Mouse (Mus musculus): ENCODE results near the gene Pcyt1a.
A peak's percentile ranks its signal among the peaks of the same experiment; 100 is the strongest.

The Pcyt1a gene

DNA sequence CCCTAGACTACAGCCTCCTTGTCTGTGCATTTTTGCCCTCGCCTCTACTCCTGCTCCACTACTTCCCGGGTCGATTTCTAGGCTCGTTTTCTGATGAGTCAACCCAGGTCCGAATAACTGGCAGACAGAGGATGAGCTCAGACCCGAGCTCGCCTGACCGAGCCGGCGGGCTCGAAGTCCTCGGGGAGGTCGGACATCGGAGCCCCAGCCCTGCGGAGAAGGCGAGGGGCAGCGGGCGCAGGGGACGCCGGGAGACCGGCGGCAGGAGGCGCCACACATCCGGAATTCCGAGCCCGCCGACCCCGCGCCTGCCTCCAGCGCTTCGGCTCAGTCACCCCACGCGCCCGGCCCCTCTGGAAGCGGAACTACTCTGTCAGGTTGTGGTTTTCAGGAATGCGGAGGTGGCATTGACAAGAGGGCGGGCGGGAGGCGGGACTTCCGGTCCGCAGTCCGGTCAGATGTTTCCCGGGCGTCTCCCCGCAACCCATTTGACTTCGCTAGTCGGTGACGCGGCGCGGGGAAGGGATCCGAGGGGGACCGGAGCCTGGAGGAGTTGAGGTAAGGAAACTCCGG, at the start of gene Pcyt1a:
TSS of gene Pcyt1a (plus strand) at position 448 of the 573 bp plus-strand sequence.
- DNase-seq (ENCODE audit: low read depth, low spot score) = peak; percentile 95

DNA sequence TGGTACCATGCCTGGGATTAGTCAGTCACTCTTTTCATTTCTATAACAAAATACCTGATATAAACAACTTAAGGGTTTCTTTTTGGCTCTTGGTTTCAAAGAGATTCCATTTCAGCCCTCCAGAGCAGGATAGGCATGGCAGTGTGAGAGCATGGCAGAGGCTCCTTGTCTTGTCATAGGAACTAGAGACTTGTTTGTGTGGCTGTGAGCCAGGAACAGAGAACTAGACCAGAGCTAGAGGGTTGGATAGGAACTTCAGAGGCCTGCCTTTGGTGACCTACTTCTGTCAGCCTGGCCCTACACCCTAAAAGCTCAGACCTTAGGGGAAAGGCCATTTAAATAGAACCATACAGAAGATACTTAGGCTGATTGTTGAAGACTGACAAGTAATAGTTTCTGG, 47.8 kb upstream of the Pcyt1a start:
- DNase-seq (ENCODE audit: low read depth, low spot score) = no peak

DNA sequence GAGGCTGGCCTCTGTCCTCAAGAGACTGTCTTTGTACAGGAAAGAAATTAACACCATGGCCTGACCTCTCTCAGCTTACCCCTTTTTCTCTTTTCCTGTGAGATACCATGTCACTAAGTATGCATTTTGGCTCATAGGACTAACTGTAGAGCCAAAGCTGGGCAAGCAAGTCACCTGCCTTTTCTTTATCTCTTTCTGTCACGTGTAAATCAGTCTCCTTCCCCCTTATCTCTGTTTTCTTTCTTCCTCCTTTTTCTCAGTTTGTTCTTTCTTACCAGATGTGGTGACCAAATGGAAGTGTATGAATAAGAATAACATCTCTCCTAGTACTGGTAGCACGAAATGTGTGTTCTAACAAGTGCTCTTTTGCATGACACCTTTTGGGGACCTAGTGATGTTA, 45.8 kb upstream of the Pcyt1a start:
- DNase-seq (ENCODE audit: low read depth, low spot score) = no peak

DNA sequence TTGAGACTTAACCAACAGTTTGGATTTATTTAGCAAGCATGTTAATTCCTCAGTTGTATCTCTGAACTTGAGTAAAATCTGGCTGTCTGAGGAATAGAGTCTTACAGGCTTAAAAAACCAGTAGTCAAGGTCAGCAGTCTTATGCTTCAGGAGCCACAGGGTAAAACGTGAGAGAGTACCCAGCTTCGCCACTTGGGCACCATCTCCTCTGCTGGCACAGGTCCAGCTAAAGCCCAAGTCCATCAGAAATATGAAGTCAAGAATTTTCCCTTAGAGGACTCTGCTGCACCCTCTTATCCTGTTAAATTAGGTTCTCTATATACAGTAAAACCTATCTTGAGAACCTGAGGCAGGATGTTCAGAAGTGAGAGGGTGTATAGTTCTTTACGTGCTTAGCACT, 43.9 kb upstream of the Pcyt1a start:
- no peak for DNase-seq (ENCODE audit: low read depth, low spot score)

DNA sequence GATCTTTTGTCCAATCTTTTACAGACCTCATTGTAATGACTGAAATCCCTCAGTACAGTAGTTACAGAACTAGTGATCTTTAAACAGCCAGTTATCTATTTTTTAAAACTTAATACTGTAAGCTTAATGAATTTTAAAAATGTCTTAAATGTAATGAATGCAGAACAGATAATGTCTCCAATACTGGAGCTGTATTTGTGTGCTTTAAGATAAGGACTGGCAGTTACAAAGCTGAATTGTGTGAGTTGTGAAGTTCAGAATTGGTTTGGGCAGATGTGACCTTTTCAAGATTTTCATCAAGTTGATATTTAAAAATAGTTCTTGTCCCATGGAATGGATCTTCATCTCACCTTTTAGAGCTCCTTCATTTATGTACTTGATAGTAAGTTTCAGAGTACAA, 41.7 kb upstream of the Pcyt1a start:
- no peak for DNase-seq (ENCODE audit: low read depth, low spot score)

DNA sequence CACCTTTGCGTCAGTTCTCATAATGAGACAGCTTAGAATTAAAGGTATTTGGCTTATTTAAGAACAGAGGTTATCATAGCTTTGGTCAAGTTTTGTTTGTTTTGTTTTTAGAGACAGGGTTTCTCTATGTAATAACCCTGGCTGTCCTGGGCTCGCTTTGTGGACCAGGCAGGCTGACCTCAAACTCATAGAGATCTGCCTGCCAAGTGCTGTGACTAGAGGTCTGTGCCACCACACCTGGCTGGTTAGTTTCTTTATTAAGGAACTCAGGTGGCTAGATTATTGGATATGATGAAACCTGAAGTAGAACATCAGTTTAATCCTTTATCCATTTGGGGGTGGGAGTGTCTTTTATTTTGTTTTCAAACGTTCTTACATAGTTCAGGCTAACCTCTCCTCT, 40.9 kb upstream of the Pcyt1a start:
- no peak for DNase-seq (ENCODE audit: low read depth, low spot score)

DNA sequence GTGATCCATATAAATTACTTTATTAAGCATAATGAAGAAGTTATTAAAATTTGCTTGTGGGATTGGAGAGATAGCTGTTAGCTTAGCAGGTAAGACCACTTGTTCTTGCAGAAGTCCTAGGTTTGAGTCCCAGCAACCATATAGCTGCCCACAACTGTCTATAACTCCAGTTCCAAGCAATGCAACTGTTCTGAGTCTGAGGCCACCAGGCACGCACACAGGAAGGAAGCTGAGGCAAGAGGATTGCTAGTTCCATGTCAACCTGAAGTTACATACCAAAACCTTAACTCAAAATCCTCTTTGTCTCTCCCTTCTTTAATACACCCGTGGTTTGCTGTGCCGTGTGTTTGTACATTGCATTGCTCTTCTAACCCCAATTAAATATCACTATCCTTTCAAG, 39.8 kb upstream of the Pcyt1a start:
- DNase-seq (ENCODE audit: low read depth, low spot score) = no peak

DNA sequence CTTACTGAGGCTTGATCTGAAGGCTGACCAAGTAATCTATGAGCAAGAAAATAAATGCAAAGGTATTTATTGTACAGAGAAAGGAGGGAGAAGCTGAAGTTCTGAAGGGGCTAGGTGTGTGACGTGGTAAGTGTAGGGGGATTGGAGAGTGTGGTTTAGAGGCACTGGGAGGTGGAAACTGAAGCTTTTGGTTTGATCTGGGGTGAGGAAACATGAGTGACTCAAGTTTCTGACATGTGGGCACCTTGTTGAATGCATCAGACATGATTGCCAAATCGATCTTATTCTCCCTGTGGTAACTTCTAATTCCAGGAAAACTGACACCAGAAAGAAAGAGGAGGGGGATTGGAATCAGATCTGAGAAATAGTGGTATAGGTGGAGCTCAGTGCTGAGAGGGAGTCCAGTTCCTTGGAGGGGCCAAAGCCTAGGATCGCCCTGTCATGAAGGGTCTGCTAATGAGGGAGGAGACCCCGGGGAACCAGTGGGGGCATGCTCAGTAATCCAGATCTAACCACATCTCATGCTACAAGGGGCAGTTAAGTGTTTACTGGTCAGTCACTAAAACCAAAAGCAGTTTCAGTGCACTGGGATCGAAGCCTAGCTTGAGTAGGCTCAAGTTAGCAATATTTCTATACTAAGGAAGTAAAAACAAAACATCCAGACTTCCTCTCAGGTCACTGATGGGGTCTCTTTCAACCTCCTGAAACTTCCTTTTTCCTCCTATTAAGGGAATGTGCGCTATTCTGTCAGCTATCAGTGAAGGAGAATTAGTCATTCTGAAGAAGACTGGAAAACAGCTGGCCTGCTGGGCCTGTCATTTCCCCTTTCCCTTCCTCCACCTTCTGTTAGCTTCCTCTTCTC, 34.8 kb upstream of the Pcyt1a start:
- DNase-seq (ENCODE audit: low read depth, low spot score) = no peak

DNA sequence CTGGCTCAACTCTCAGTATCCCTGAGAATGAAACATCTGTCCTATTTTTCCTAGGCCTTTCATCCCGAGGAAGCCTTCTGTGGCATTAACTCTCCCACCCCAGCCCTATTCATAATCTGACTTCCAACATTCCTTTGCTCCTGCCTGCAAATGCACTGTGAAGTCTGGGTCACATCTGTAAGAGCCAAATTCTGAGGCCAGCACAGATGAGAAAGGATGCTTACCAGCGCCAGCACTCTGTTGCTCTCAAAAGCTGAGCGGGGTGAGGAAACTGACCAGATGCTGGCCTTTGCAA, 34.2 kb upstream of the Pcyt1a start:
- peak; percentile 8 for DNase-seq (ENCODE audit: low read depth, low spot score)

DNA sequence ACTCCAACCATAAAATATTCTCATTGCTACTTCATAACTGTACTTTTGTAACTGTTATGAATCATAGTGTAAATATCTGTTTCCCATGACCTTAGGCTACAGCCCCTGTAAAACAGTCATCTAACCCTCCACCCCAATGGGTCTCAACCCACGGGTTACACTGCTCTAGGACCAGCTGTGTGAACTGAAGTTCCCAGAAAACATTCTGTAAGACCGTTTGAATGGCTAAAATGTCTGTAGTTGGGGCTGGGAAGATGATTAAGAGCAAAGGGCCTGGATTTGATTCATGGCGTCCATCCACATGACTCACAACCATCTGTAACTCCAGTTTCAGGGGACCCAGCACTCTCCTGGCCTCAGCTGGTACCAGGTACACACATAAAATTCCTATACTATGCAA, 32.5 kb upstream of the Pcyt1a start:
- no peak for DNase-seq (ENCODE audit: low read depth, low spot score)

DNA sequence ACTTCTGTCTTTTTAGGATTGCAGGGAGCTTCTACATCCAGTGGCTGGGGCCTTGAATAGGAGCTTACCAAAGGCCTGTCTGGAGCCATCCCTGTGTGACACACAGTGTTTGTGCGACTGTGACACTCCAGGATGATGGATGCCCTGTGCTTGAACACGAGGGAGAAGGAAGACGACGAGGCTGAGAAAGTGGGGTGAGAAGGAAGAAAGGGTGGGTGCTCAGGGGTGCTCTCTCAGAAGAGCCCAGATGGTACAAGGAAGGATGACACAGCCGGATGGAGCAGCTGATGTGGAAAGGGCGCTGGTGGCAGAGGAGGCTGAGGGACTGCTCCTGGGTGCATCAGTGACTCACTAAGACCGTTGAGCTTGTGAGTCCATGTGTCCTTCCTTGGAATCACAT, 30.5 kb upstream of the Pcyt1a start, which contains the start of gene Tm4sf19:
TSS of gene Tm4sf19 (plus strand) at position 240 of the 400 bp plus-strand sequence.
- DNase-seq (ENCODE audit: low read depth, low spot score) = no peak

DNA sequence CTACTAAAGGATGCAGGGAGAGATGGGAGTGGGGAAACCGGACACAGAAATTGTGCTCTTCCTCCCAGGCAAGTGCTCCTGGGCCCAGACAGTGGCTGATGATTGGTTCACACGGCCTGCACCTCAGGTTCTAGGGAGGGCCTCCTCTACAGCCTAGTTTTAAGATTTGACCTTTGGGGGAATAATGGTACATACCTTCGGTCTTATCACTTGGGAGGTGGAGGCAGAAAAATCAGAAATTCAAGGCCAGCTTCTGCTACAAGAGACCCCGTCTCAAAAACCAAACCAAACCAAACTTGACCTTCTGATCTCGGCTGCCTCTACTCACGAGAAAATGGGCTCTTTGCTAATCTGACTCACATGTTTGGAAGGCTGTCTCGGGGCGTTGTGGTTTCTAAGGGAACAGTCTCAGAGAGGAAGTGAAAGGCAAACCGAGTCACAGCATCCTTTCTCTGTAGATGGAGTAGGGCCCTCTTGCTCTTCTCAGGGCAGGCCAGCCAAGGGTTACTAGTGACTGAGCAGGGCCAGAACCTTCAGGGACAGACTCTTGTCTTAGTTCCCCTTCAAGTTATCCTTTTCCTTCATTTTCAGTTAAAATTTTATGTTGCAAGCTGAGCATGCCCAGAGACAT, 29.3 kb upstream of the Pcyt1a start:
- no peak for DNase-seq (ENCODE audit: low read depth, low spot score)

DNA sequence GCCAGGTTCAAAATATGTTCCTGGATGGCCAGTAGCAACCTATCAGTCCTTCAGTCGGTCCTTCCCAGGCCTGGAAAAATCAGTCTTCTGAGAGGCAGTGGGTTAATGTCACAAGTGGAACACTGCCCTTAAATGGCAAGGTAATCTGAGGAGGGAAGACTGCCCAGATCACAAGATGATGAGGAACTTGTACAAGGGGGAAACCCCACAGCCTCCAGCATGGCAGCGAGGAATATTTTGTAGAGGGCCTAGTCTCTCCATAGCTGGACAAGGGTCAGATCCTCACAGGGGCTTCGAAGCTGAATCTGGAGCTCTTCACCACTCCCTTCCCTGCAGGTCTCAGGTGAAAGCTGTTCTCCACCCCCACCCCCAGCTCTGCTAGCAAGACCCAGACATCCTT, 27.9 kb upstream of the Pcyt1a start:
- no peak for DNase-seq (ENCODE audit: low read depth, low spot score)

DNA sequence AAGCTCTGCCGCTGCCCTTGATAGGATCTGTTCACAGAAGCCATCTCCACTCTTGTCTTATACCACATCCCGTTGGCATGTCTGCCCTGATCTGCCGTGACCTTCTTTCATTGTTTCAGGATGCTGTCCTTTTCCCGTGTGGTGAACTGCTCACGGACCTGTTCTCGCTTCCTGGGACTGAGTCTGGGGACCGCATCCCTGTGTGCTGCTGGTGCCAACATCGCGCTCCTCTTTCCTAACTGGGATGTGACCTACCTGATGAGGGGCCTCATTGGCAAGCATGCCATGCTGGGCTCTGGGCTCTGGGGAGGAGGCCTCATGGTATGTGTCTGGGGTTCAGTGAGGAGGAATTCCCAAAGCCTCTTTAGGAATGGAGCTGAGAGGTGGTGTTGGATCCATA, 25.0 kb upstream of the Pcyt1a start:
- DNase-seq (ENCODE audit: low read depth, low spot score) = no peak

GRCm38 (mm10) chr16:32406671-32407070, 24.1 kb upstream of the Pcyt1a start:
- DNase-seq (ENCODE audit: low read depth, low spot score) = no peak

GRCm38 (mm10) chr16:32407730-32408129, 23.0 kb upstream of the Pcyt1a start:
- DNase-seq (ENCODE audit: low read depth, low spot score) = no peak

- no peak for DNase-seq (ENCODE audit: low read depth, low spot score)
Observed at GRCm38 (mm10) chr16:32417457-32417856, 13.3 kb upstream of the Pcyt1a start.

- peak; percentile 96 for DNase-seq (ENCODE audit: low read depth, low spot score)
Observed at GRCm38 (mm10) chr16:32419517-32420483, 10.9 kb upstream of the Pcyt1a start, which contains the start of gene Tctex1d2. Gene Tctex1d2 (plus strand): TSS chr16:32419702.

DNA sequence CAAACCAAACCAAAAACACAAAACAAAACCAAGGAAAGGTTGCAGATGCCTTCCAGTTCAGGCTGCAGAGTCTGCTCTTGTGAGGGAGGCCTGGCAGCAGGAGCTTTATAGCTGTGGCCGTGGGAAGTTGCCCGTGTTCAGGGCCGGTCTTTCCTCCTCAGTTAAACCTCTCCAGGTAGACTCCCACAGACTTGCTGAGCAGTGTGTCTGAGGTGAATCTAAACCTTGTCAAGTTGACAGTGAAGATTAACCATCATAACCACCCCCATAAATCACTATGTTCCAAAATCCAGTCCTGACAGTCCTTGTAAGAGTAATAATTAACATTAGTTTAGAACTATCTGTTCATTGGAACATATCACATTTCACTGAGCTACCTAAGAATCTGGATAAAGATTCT, 3.2 kb upstream of the Pcyt1a start:
- no peak for DNase-seq (ENCODE audit: low read depth, low spot score)

DNA sequence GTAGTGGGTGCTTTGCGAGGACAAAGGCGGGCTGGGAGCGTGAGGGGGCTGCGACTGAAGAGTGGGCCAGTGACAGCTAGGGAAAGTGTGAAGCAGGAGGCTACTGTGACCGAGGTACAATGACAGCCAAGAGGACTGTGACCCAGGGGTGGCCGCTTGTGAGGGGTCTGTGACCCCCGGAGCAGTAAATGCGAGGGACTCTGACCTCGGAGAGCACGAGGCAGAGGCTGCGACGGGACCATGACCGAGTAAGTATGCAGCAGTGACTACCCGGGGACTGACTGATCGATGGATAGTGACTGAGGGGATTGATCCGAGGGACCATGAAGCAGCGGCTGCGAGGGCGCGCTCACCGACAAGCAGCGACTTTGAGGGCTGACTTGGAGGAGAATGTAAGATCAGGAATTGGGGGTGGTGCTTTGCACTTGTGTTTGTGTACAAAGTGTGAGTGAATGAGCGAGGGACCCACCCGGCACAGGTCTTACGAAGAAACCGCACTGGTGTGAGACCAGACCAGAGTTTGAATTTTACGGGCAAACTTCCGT, 398 bp downstream of the Pcyt1a start:
- no peak for DNase-seq (ENCODE audit: low read depth, low spot score)

DNA sequence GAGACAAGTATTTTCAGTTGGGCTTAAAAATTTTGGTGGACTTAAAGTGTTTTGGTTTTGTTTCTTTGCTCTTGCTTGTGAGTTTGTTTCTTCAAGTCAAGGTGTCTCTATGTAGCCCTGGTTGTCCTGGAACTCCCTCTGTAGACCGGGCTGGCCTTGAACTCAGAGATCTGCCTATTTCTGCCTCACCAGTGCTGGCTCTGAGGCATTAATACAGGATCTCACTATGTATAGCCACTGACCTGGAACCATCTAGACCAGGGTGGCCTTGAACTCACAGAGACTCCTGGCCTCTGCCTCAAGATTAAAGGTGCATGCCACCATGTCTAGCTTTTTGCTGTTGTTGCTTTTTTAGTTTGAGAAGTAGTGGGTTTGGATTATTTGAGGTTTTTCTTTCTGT, 1.2 kb downstream of the Pcyt1a start:
- no peak for DNase-seq (ENCODE audit: low read depth, low spot score)

All from mesoderm, embryonic 11.5 days (tissue).